Mouse (Mus musculus) frontal cortex, postnatal 25 days (tissue): ENCODE data around the gene Pde1a.

ENCODE experiments used
- DNase-seq, 2 experiments: peaks; one replicate each; pipeline ENCODE4 v3.0.0; 2022; ENCODE audit warnings: low spot score in 2 of 2

The Pde1a gene

DNA sequence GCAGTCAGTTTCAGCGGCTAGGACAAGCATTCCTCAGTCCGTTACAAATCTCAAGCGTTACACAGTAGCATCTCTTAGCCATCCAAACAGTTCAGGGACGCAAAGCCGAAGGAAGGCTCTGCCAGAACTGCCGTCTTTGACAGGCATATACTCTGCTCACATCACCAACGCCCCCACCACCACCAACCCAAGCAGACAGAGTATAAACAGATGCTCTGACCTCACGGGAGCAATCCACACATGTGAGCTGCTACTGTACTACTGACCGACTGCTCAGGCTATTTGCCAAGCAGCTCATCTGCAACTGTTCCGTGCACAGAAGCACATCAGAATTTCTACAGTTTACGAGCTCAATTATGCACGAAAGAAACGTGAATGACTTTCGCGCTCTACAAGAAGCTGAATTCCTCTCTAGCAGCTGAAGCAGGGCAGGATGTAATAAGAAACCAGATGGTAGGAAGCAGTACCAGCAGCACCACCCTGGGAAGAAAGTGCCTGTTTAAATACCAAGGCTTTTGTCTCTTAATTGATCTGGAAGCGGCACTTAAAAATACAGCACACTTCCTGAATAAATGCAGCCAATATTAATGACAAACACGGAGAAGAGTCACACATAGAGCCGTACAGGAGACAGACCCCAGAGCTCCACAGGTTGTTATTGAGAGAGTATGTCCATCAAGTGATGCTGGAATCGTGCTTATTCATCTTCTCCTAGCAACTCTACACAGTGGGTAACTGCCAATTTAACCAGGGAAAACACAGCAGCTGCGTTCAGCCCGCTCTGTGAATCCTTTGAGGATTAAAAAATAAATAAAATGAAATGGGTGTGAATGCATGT is at the start of gene Pde1a:
Gene Pde1a, minus strand, starts transcription at position 598 of the 838 bp plus-strand sequence.
- DNase-seq = peak; percentile 23 to 40

DNA sequence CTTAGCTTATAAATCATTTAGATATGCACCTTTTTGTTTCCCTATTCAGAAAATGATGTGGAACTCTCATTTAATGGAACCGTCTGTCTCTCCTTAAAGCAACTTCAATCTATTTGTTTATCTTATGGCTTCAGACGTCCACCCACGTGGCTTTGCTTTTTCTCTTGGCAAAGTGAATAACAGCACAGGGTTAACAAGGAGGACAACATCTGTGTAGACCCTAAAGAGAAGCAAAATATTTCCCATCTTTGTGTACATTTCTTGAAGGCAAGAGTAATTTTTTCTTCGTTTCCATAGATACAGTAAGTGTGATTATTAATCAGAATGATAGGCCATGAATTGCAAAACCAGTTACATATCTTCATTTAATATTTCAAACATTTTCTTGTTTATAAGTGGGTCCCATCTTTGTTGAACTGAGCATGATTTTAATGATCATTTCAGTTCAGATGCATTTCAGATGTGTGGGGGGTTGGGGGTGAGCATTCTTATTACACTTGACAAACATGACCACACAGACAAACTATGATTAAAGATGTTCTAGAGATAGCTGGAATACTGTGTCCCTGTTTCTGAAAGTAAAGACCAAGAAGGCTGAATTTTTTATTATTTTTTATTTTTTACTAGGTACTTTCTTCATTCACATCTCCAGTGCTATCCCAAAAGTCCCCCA is 49.5 kb upstream of the Pde1a start:
- no peak for DNase-seq

- DNase-seq = no peak
Observed at GRCm38 (mm10) chr2:80178154-80178553, 48.9 kb upstream of the Pde1a start.

GRCm38 (mm10) chr2:80168103-80168502 is 38.8 kb upstream of the Pde1a start:
- no peak for DNase-seq

GRCm38 (mm10) chr2:80158784-80159183 is 29.5 kb upstream of the Pde1a start:
- no peak for DNase-seq

DNA sequence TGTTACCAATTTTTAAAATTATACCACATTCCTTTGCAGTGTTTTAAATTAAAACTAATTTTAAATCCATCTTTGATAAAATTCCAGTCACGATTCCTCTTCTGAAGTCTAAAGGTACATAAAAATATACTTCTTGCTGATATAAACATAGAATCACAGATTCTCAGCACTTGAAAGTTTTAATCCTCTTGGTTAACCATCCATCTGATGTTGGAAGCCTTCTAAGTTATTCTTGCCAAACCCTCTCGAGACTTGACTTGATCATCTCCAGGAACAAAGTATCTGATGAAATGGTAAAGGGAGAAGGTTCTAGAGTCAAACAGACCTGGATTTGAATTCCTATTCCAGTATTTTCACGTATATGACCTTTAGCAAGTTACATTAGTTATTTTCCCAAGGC is 28.9 kb upstream of the Pde1a start:
- DNase-seq = no peak

GRCm38 (mm10) chr2:80150019-80150418 is 20.8 kb upstream of the Pde1a start:
- no peak for DNase-seq

DNA sequence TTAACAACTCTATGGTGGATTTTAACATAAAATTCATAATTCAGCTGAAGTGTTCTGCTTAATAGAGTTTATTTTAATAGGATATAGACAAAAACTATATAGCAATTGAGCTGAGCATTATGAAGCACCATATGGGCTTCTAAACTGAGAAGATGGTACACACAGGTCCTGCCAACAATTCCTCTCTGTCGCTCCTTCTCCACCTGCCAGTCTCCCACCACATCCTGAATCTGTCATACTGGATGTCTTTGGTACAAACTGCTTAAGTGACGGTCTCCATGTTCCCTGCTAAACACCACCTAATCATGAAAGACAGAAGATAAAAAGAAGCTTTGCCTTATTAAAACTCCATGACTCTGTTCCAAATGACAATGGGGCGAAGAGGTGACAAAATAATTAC is 20.1 kb upstream of the Pde1a start:
- DNase-seq = no peak

DNA sequence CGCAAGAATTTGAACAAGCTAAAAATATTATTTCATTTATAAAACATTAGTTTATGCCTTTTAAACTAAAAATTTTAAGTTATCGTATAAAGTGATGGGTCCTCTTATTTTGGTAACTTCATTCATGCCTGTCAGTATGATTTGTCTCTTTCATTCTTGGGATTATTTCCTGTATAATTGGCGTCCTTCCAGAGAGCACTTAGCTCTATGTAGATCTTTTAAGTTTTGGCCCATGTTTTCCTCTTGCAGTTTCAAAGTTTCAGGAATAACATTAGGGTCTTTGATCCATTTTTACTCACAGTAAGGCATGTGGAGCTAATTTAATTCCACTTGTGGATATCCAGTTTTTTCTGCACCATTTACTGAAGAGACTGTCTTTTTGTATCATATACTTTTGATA is 5.8 kb upstream of the Pde1a start:
- DNase-seq = no peak

GRCm38 (mm10) chr2:80132677-80133076 is 3.4 kb upstream of the Pde1a start:
- DNase-seq = no peak

DNA sequence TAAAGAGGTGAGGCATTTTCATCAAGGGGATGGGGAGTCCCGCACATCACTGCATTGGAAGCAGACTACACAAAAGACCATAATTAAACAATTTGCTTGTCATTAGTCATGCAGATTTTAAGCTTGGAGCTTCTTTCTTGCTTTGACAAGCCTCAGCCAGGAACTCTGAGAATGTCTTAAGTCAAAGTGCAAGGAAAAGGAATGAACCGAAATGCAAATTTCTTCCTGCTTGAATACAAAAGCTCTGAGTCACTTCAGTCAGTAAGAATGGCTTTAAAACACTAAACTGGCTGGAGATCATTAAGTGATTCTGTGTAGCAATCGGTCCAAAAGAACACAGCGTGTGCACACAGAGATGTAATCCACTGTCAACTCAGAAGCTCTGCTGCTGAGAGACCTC is 2.6 kb downstream of the Pde1a start:
- DNase-seq = no peak

DNA sequence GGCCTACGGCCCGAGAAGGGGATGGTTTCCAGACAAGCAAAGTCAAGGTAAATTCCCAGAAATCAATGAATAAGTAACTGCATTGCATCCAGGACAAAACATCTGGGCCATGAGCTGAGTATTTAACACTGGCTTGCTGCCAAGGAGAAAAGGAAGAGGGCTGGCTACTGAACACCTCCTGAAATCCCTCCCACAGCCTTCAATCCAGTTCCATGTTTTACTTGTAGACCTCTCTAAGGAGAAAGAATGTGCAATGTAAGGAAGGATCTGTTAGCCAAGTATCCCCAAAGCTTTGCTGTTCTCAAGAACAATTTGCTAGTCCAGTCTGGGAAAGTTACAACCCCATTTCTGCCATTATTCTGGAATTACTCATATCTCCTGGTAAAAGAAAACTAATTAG is 42.4 kb downstream of the Pde1a start:
- DNase-seq = no peak

DNA sequence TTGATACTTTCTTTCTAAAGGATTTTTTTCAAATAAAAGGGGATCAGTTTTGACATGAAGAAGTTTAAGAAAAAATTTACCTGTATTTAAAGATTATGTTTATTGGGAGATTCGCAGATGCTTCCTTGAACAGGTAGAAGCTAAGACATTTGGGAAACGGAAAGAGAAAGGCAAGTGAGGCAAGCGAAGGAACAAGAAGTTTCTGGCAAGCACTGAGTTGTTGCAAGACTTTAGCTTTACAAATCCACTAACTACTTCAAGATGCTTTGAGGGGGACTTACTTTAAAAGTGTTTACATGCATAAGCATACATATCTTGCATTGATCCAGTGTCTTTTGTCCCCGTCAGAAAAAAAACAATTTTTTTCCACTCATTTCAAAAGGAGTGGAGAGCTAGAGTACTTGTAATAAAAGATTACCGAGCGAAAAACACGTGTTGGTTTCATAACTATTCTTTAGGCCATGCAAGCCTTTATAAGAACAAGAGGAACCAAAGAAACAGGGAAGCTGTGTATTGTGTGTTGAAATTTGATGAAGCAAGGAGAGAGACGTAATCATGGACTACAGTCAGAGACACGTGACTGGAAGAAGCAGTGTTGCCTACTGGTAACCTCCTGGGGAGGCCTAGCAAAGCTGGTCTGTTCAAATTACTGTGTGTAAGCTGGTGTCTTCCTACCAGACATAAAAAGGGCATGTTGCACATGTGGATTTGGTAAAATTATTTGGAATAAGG is 49.0 kb downstream of the Pde1a start:
- DNase-seq = no peak

- no peak for DNase-seq
Observed at GRCm38 (mm10) chr2:80079618-80080017, 49.6 kb downstream of the Pde1a start.

- no peak for DNase-seq
Observed at GRCm38 (mm10) chr2:80076323-80076722, 52.9 kb downstream of the Pde1a start.

GRCm38 (mm10) chr2:80074531-80074930 is 54.7 kb downstream of the Pde1a start:
- DNase-seq = no peak

- no peak for DNase-seq
Observed at GRCm38 (mm10) chr2:80074046-80074445, 55.2 kb downstream of the Pde1a start.

GRCm38 (mm10) chr2:80073426-80073825 is 55.8 kb downstream of the Pde1a start:
- DNase-seq = no peak

GRCm38 (mm10) chr2:80069745-80070144 is 59.5 kb downstream of the Pde1a start:
- no peak for DNase-seq

DNA sequence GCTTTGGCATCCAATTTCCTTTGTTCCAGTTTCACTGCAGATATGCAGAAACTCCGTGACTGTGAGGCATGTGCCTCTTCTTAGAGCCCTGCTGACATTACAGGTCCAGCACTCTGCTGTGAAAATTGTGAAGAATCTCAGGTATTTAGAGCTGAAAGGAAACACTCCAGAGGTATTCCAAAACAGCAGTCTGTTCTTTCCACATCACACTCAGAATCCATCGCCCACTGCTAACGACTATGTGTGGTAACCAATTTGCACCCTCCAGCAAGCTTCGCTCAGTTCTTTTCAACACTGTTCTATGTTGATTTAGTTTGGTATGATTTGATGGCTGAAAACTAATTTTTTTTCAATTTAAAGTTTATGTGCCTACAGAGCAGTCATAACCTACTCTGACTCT is 62.8 kb downstream of the Pde1a start:
- DNase-seq = no peak

- no peak for DNase-seq
Observed at GRCm38 (mm10) chr2:80056062-80056461, 73.2 kb downstream of the Pde1a start.

DNA sequence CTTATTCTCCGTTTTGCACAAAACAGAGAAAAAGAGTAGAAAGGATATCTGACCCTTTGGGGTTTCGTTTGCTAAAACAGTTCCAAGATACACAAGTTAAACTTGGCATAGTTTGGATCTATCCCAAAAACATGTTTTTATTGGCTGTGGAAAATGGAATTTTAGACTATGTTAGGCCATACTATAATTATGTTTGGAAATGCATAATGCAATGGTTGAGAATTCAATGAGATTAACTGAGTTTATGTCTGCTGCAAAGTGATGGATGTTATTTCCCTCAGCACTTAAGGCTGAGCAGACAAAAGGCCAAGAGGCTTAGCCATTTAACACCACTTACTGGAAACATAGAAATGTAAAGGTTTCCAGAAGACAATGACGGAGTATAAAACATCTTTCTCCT is 75.2 kb downstream of the Pde1a start:
- no peak for DNase-seq
